Mouse (Mus musculus): ENCODE results near the gene Myo1g. TPM values are rescaled to one million over a fixed set of nuclear protein-coding genes. Genes with fewer than 3 reads are reported as not detected.

Myo1g gene
- polyA plus RNA-seq, 1 experiment from 2014 or later, result 1.0 TPM

DNA sequence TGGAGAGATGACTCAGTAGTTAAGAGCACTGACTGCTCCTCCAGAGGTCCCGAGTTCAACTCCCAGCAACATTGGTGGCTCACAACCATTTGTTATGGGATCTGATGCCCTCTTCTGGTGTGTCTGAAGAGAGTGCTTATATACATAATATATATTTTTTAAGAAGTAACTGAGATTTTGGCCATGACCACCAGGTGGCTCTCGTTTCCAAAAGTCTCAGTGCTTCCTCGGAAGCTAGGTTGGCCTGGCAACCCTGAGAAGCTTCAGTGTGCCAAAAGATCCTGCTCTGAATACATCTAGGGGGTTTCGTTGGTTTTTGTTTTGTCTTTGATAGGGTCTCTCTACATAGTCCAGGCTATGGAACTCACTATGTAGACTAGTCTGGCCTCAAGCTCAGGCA, 55.6 kb downstream of the Myo1g start:
- Histone ChIP-seq H3K4me2 (replicated peaks) (no peak overlapping the region), H3K9ac (no peak overlapping the region), H3K27me3 (replicated peaks) (no peaks in the 10 kb centered on the region), H3K9me3 (no peaks in the 10 kb centered on the region), H3K27ac (no peak overlapping the region), H3K4me3 (no peak overlapping the region), H3K4me1 (peaks cover 9% of the 10 kb centered on the region; the same call in 1 of the 2 replicates), H3K36me3 (peaks cover 26% of the 10 kb centered on the region)
- ATAC-seq (ENCODE audit: low FRiP score, low read depth), result no peak; the same call in 1 of the 2 replicates
- WGBS, result 33% methylated on average over 4 of the region's 4 CpGs

DNA sequence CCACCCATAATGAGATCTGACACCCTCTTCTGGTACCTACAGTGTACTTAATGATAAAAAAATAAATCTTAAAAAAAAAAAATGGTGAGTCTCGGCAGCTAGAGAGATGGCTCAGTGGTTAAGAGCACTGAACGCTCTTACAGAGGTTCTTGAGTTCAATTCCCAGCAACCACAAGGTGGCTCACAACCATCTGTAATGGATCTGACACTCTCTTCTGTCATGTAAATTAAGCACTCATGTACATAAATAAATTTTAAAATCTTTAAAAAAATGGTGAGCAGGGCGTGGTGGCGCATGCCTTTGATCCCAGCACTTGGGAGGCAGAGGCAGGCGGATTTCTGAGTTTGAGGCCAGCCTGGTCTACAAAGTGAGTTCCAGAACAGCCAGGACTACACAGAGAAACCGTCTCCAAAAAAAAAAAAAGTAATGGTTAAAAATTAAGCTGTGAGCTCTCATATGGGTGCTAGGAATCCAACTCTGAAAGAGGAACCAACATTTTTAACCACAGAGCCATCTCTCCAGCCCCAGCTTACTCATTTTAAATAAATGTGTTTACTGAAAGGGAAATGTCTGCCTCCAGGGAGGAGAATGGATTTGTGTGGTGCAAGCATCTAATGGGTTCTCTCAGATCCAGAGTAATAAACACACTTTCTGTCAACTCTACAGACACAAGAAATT, 57.5 kb downstream of the Myo1g start:
- no peaks in the 10 kb centered on the region for H3K27me3 ChIP-seq (replicated peaks)
- no peak overlapping the region for H3K4me3 ChIP-seq
- no peaks in the 10 kb centered on the region for H3K4me1 ChIP-seq
- ATAC-seq (ENCODE audit: low FRiP score, low read depth), result no peak
- WGBS, result 95% methylated on average over 6 of the region's 6 CpGs
- H3K36me3 ChIP-seq, result peaks cover 26% of the 10 kb centered on the region
- no peak overlapping the region for H3K4me2 ChIP-seq (replicated peaks)
- H3K27ac ChIP-seq, result no peak overlapping the region
- H3K9me3 ChIP-seq, result no peaks in the 10 kb centered on the region
- no peak overlapping the region for H3K9ac ChIP-seq

Small RNA genes lying within 50 kb of the gene (microRNA-seq; reads per million reads assigned to microRNA genes)
- gene Gm22123, result not detected

Other genes with a start within 250 kb of the Myo1g start
- gene Tmed4, start 246.1 kb downstream of the Myo1g start, polyA plus RNA-seq (2016; fragmentation: Nextera tagmentation; extraction: Ambion mirVana), result 145 and 150 TPM in 2 replicates
- 93.8 and 103 TPM in 2 replicates for gene Ogdh, start 229.3 kb downstream of the Myo1g start, polyA plus RNA-seq (2016; fragmentation: Nextera tagmentation; extraction: Ambion mirVana)
- 23.9 and 24.1 TPM in 2 replicates for gene Zmiz2, start 131.9 kb downstream of the Myo1g start, polyA plus RNA-seq (2016; fragmentation: Nextera tagmentation; extraction: Ambion mirVana)
- 4,309 and 4,532 TPM in 2 replicates for gene Ppia, start 105.5 kb downstream of the Myo1g start, polyA plus RNA-seq (2016; fragmentation: Nextera tagmentation; extraction: Ambion mirVana)
- gene H2afv, start 76.5 kb downstream of the Myo1g start, polyA plus RNA-seq (2016; fragmentation: Nextera tagmentation; extraction: Ambion mirVana), result 580 and 625 TPM in 2 replicates
- 13.8 and 14.2 TPM in 2 replicates for gene Purb, start 45.0 kb downstream of the Myo1g start, polyA plus RNA-seq (2016; fragmentation: Nextera tagmentation; extraction: Ambion mirVana)
- gene Ccm2, start 25.9 kb upstream of the Myo1g start, polyA plus RNA-seq (2016; fragmentation: Nextera tagmentation; extraction: Ambion mirVana), result 100 and 103 TPM in 2 replicates
- gene Nacad, start 85.1 kb upstream of the Myo1g start, polyA plus RNA-seq (2016; fragmentation: Nextera tagmentation; extraction: Ambion mirVana), result 102 and 111 TPM in 2 replicates
- gene Tbrg4, start 105.1 kb upstream of the Myo1g start, polyA plus RNA-seq (2016; fragmentation: Nextera tagmentation; extraction: Ambion mirVana), result 42.3 and 46.3 TPM in 2 replicates
- not detected in 2 replicates for gene Wap, start 117.7 kb upstream of the Myo1g start, polyA plus RNA-seq (2016; fragmentation: Nextera tagmentation; extraction: Ambion mirVana)
- 13.3 and 15.2 TPM in 2 replicates for gene Ramp3, start 137.6 kb upstream of the Myo1g start, polyA plus RNA-seq (2016; fragmentation: Nextera tagmentation; extraction: Ambion mirVana)

Measured in neural tube, embryonic 12.5 days (tissue).